Mouse (Mus musculus) urinary bladder, postnatal 14 days (tissue): ENCODE measurements around the gene Robo1.

Experiments
- DNase-seq: peaks from one replicate; pipeline ENCODE4 v3.0.0; 2021; ENCODE audit warnings: low spot score

The Robo1 gene

DNA sequence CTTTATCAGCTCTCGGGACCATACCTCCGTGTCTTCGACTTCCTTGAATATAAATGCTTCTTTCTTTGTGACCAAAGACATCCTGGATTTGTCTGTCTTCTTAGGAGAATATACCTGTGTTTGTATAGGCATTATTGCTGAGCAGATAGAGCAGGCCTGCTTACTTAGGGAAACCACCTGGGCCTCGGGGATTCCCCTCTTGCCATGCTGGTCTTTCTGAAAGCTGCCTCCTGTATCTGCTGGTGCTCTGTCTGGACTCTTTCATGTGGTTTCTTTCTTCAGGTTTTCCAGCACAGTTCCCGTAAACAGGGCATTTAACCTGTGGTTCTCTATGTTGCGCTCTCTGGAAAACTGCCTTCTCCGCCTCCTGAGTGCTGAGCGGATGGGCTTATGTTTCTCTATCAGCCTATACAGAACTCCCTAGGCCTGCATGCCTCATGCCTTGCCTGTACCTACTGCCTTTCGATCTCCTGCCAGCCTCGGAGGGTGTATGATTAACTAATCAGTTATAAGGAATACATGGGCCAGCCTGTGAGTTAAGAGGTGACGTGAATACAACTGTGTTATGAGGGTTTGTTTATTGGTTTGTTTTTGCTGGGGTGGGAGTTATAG, 370.9 kb downstream of the Robo1 start:
- no peak for DNase-seq

DNA sequence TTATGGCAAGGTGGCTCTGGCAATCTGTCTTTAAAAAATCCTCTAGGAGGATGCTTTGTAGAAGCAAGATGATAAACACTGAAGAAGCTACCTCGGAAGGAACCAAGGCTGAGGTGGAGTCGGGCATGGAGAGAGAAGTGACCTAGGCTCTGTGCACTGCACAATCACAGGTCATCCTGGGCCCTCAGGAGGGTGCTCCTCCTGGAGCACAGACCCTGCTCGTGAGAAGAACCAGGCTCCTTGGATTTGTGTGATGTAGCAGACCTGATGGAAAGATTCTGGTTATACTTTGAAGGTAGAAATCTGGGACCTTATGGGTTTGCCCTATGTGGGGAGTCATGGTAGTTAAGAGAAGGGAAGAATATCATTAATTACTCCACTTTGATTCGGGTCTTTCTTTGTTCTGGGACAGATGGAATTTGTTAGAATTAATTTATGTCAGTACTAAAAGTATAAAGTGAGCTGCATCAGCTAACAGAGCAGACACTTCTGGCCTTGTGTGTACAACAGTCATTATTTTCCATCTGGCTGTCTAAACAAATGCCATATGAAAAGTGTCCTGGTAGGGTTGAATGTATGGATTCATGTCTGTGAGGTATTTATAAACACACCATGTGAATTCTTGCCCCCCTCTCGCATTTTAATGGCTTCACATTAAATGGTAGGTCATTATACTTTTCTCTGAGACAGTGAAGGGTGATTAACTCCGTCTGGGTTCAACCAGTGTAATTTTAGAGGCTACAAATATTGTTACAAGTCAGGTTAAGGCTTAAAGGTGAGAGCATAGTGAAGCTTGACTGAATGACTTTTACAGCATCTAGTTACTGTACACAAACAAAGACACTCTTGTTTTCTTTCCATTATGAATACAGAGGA, 377.7 kb downstream of the Robo1 start:
- no peak for DNase-seq

DNA sequence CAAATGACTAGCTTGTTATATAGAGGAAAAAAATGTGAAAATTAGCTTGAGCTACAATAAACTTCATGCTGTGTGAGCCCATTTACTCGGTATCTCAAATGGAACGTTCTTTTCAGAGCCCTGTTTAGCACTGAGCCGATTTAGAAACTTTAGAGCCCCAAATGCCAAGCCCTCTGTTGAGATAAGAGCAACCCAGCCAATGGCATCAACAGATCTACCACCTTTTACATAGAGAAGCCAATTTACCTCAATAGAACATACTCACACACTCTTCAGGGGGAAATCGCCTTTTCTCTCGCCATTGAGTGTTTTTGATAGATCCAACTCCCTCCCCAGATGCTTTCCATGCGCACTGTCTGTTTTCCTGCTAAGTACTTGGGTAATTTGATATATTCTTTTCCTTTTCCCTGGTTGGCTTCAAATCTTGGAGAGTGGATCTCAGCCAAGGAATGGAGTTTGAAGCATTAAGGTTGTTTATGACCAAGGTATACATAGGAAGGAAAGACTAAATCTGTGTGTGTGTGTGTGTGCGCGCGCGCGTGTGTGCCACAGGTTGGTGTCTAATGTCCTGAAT, 378.5 kb downstream of the Robo1 start:
- no peak for DNase-seq

DNA sequence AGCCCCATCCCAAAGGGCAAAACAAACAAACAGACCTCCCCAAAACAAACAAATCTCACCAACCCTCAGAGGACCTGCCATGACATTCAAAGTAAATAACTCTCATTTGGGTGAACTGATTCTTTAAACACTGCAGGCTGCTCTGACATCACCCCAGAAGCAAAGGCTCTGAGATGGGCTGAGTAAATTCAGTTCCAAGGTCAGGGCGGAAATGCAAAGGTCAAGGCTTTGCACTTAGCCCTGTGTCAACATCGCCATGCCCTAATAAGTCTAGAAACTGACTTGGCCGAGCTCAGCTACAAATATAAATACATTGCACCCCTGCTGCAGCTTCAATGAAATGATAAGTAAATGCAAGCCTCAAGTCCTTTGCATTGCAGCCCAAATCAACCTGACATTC, 379.5 kb downstream of the Robo1 start:
- DNase-seq = no peak

DNA sequence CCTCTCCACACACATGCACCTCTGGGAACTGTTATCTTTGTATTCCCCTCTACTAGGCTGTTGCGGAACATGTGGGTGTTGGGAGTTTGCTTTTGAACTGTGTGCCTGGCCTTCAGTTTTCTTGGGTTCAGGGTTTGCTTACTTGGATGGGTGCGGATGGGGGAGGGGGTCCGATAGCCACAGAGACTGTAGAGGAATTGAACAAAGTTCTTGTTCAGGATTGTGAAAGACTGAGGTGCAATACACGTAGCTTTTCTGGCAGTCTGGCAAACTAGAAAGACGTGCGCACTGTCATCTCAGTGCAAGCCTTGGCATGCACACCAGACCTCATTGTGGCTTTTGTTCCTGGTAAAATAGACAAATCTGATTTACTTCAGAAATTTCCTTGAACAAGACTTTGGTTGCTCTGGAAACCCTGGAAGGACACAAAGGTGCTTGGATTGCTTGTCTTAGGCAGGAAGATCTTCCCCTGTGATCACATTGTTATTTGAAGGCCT, 380.1 kb downstream of the Robo1 start:
- DNase-seq = peak; percentile 16

DNA sequence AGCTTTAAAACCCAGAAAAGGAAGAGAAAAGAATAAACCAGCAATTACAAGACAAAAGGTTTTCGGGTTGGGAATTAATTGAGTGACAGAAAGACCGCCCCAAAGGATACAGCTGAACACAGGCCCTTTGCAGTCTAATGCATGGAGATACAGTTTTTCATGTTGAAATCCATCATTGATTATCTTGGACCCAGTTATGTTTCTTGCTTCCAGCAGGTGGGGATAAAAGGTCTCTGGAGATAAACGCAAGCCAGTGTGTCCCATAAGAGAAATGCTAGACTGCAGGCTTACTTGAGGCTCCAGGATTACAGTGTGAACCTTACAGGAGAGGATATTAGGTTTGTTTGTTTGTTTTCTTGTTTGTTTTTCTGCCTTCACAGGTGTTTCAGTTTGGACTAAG, 383.8 kb downstream of the Robo1 start:
- no peak for DNase-seq

DNA sequence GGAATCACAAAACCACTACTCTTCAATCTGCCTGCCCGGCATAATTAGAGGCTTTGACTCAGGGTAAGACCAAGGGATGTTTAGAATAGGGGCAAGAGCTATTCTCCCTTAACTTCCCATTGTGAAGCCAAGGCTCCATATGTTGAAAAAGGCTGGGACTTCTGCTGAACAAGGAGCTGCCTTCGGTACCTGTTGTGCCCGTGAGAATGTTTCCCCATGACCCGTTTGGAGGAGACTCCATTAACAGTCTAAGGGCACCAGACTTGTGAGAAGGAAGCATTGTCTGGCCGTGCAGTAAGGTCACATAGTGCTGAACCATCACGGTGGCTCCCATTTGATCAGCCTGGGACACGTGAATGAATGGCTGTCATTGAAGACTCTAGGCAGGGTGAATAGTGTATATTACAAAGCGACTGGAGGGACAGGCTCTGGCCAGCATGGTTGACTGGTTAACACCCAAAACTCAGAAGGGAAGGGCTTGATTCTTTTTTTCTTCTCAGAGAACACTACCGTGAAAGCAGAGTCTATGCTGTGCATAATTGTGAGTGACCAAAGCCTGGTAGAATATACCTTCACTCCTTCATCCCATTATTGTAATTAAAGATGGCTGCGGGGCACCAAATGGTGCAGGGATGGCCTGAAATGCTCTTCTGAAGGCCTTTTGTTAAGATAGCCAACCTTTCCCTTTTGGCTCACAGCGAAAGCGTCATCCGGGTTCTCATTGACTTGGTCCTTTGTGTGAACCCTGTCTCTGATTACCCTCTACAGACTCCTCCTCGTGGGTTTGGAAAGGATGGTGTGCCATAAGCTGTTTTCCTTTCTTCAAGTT, 385.6 kb downstream of the Robo1 start:
- DNase-seq = no peak

DNA sequence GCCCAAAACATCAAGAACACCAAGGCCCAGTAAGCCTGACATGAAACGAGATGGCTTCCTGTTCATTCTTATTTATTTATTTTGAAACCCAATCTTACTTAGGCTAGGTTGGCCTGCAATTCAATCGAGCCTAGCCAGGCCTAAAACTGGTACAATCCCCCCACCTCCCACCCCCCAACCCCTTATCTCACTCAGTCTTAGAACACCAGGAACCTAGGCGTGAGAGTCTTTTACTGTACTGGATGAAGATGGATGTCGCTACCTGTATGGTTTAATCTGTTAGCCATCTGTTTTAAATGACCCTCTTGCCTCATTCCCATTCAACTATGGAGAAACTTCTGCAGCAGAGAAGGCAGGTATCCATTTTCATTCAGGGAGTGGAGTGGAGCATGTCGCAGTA, 386.7 kb downstream of the Robo1 start:
- no peak for DNase-seq

DNA sequence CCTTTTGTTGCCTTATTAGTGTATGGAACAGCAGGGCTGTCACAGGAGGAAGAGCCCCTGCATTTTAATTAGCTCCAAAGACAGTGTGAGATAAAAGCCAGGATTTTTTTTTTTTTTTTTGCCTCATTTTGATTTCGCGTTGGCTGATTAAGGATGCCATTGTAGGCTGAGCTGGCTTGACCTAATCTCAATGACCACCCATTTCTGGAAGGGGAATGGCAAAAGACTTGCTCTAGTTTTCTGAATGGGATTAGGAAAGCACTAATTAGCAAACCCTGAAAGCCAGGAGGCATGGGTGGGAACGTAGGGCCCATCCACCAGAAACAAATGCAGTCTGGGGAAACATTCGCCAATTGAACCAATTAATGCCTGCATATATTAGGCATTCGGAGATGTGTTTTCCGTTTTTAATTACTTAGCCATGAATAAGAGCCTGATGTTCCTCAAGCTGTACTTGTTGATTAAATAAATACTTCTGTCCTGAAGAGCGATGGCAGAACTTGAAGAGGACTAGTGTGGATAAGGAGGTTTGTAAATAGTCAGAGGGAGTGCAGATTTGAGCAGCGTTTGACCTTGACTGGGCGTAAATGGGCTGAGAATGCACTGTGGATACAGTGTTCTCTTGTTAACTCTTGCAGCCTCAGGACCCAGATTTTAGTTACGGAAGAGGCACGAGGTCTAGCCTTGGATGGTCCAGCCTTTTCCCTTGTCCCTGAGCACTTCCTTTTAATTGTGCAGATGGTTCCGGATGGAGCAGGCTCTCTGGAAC, 391.3 kb downstream of the Robo1 start:
- no peak for DNase-seq

DNA sequence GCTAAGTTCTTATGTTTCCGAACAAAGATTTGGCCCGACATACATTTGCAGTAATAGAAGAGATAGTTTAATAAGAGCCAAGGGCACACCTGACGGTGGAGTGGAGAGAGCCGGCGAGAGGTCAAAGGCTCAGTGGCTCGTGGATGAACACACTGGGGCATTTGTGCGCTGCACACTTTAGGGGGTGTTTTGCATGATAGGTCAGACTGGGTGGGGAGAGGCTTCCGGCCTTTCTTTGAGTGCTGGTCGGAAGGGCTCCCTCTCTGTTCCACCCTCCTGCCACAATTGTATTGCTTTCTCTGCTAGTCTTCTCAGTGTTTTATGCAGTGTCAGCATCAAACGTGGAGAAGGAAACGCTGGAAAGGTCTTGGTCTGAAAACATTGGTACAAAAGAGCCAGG, 392.2 kb downstream of the Robo1 start:
- no peak for DNase-seq

DNA sequence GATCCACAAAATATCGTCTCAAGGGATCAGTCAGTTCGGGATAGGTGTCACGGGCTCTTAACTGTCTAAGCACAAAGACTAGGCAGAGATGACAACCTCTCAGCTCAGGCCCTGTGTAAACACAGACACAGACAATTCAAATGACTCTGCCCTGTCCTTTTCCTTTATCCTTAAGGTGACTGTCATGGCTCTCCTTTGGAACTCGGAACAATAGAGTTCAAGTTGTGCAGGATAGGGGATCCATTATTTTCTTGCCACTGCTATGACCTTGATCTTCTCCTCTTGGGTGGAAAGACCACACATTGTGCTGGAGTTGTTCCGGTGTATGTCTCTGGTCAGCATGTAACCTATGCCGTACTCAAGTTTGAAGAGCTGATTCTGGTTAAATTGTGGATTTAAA, 395.4 kb downstream of the Robo1 start:
- DNase-seq = no peak

DNA sequence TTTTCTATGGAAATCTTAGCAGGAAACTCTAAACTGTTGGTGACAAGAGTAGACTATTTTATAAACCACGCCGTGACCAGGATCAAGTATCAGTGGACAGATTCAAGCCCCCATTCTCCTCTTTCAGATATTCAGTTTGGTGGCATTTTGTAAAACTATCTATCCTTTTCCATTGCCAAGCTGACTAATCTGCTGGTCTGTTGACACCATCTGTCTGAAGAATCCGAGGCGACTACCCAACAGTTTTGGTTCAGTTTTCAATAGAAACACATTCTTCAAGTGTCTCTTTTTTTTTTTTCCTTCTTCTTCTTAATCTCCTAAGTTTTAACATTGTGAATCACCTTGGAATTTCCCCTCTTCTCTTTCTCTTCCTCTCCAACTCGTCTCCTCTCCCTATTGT, 397.7 kb downstream of the Robo1 start:
- no peak for DNase-seq

DNA sequence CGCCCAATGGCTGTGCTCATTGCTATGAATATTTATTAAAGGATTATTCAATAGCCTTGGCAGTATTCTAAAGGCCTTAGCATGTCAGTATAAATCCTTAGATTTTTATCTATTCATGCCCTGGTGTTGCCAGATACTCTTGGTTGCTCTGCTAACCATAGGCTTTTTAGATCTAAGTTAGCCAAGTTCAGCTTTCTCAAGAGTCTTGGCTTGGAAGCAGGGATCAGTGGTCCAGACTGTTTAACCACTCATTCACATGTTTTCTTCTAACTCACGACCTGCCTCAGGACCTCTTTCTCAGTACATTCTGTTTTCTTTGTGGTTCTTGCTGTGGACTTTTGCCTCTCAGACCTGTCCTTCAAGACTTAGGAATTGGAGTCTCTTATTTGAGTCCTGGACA, 400.4 kb downstream of the Robo1 start:
- no peak for DNase-seq

DNA sequence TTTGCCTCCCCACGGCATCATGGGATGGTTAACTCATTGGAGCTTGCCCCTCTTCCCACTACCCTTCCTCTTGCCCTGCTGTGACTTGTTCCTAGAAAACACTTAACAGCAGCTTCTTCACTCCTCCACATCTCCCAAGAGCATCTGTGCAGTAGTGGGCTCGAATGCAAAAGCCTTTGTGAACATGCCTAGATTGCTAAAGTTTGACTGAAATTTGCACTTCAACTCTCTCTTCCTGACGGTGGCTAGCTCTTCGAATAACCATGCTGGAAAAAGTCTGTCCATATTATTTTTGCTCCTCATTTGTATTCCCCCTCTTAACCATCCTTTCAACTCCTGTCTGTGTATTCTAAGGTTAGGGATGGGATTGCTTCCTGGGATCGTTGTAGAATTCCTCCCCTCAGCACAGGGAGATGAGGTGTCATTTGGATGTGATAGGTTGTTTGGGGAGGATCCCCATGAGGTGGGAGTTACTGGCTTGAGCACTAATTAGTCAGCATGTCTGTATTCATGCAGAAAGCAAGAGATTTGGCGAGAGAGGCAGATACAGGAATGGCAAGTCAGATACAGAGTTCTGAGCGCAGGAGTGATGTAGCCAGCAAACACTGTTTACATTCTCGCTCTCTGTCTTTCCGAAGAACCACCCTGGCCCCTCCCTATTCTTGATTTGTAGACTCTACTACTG, 409.2 kb downstream of the Robo1 start:
- DNase-seq = no peak

DNA sequence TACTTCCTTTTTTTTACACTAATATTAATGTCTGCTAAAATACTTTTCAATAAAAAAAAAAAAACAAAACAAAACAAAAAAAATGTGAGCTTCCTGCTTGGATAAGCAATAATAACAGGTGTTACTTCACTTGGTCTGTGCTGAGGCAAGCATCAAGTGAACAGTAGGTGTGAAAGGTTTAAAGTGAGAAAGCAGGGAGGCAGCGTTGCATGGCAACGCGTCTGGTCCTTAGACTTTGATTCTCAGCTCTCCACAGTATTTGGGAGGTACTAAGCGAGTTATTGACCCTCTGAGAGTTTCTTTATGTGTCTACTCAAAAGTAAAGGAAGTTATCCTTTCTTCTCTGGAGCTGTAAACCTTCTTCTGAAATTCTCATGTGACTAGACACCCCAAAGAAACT, 411.0 kb downstream of the Robo1 start:
- no peak for DNase-seq

DNA sequence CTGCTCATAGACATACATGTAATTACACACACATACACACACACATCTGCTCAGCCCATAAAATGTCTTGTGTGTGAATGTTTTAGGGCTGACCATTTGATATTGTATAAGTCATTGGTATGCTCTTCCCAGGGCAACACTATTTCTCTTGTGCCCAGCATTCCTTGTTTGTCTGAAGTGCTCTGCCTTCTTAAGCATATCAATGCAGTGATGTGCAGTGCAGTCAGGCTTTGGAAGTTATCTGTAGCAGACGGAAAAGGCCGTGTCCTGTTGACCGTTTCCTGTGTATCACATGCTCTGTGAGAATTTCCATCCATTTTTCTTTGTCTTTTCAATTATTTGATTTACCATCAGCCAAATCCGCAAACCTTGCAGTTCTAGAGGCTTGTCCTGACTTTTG, 412.9 kb downstream of the Robo1 start:
- DNase-seq = no peak

DNA sequence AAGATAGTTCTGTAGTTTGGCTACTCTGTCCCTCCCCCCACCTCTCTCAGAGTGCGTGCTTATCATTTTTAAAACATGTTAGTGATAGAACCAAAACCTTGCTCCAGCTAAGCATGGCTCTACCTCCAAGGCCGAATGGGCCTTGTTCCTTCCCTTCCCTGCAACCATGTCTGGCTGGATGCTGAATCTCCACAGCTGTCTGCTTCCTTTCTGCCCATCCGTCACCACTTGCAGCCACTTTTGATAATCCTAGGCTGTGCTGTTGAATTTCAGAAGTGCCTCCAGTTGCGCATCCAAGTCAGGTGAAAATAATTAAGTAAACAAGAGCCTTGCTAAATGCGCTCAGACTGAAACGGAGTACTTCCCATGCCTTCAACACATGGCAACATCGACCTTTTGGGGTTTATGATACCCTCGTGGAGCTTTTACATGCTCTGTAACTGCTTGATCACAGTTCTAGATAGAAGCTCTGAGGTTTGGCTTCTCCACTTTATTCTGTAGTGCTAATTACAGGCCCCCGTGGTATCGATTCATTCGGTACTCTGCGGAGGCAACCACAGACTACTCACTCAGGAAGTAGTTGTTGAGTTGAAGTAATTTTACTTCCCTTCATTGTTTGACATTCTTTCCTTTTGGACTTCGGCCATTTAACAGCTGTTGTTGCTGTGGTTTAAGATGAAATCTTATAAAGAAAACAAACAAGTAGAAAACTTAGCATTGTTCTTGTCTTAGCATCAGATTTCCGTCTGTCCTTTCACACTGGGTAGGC, 413.8 kb downstream of the Robo1 start:
- no peak for DNase-seq

DNA sequence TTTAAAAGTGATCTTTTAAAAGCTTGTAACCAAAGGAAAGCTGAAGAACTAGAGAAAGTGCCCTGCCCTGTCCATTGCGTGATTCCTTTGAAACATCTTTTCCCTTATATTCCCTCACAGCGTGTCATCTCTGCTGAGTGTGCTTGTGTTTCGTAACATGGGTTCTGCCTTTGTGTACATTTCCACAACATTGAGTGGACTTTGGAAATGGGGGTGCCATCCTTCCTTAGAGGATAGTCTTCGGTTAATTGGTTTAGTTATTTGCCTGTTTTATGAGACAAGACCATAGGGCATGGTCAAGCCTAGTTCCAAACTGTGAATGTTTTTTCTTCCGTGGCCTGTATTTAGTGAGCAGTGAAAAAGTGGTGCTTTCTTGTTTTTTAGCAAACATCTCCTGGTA, 426.1 kb downstream of the Robo1 start:
- DNase-seq = no peak

DNA sequence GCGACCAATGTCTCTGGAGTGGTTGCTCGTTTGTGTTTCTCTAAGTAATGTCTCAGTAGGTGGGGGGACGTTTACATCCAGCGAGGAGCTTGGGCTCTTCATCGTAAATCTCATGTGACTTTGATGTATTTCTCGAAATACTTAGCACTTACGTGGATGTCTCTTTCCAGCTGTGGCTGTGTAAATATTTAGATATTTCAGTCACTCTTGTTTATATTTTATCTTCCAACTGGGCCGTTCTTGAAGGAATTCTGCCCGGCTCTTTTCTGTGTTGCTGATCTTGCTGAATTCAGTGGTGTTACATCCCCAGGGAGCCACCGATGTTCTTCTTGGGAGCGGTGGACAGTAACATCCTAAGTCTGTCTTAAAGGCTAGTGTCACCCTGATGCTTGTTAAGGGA, 427.1 kb downstream of the Robo1 start:
- DNase-seq = no peak

DNA sequence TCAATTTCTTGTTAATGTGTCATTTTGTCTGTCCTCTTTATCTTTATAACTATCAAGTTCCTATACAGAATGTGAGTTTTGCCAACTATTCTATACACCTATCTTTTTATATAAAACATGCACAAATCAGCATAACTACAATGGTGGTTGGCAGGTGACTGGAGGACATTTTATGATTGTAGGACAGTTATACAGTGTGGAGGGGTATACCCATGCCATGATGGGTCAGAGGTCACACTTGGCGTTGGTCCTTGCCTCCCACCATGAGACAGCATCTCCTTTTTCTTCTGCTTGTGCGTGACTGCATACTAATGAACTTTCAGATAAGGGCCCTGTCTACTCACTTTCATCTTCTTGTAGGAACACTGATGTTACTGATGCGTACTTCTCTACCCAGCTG, 427.5 kb downstream of the Robo1 start:
- DNase-seq = no peak
